Mouse (Mus musculus) limb, embryonic 13.5 days (tissue): Measurements from ENCODE around the gene Clip2. TPM values are rescaled to one million over a fixed set of nuclear protein-coding genes. Genes with fewer than 3 reads are reported as not detected.
"Not testable (repeated sequence)": the region's sequence is repeated elsewhere in the genome, so short reads cannot be mapped to it uniquely, and the experiment has no call there.

Experiments
- ATAC-seq: fragments of 200-750 bp; cut with Nextera tagmentation; 2 replicates; pipeline ENCODE4 v1.8.0; 2017; ENCODE audit warnings: low read depth, moderate number of reproducible peaks, moderate TSS enrichment; ENCODE audit not compliant: low FRiP score
- H3K27ac ChIP-seq: fragments of 300-500 bp; sonication (generic); 2 replicates; pipeline ENCODE4 v1.5.1; 2015; ENCODE audit warnings: inconsistent platforms, mild to moderate bottlenecking, moderate library complexity
- H3K27me3 ChIP-seq: fragments of 300-500 bp; sonication (generic); 2 replicates; pipeline ENCODE4 v1.6.1; 2015; ENCODE audit warnings: mild to moderate bottlenecking, inconsistent platforms
- H3K36me3 ChIP-seq: fragments of 300-500 bp; sonication (generic); 2 replicates; pipeline ENCODE4 v1.6.1; 2015; ENCODE audit warnings: inconsistent platforms, mild to moderate bottlenecking, moderate library complexity
- H3K4me1 ChIP-seq: fragments of 300-500 bp; sonication (generic); 2 replicates; pipeline ENCODE4 v1.6.1; 2015; ENCODE audit warnings: inconsistent platforms
- H3K4me2 ChIP-seq: fragments of 300-500 bp; sonication (generic); replicated peaks from 2 replicates; pipeline ENCODE4 v1.6.1; 2015; ENCODE audit warnings: inconsistent platforms, mild to moderate bottlenecking, moderate library complexity
- H3K4me3 ChIP-seq: fragments of 300-500 bp; sonication (generic); 2 replicates; pipeline ENCODE4 v1.5.1; 2015; ENCODE audit warnings: moderate library complexity, mild to moderate bottlenecking, inconsistent platforms
- H3K9ac ChIP-seq: fragments of 300-500 bp; sonication (generic); 2 replicates; pipeline ENCODE4 v1.6.1; 2015; ENCODE audit warnings: mild to moderate bottlenecking, inconsistent platforms
- H3K9me3 ChIP-seq: fragments of 300-500 bp; sonication (generic); 2 replicates; pipeline ENCODE4 v1.6.1; 2016; ENCODE audit warnings: inconsistent platforms
- WGBS: fragments of 180-500 bp; shearing (Covaris S2); methylation state at CpG from one replicate; pipeline ENCODE4 v1.1.7; 2015; 5-methylcytosine and 5-hydroxymethylcytosine counted together
- polyA plus RNA-seq: library from polyadenylated mRNA; unstranded; fragments of >200 nt; fragmentation: Nextera tagmentation; extraction: Ambion mirVana; gene quantifications from 2 replicates; pipeline ENCODE4 v1.2.1, GENCODE M21; 2015

Clip2 gene
- polyA plus RNA-seq, 1 experiment from 2014 or later, result 5.7 TPM

GRCm38 (mm10) chr5:134462731-134463130 is 89.5 kb downstream of the Clip2 start:
- Histone ChIP-seq H3K9ac (no peak overlapping the region), H3K27ac (no peak overlapping the region), H3K4me3 (no peak overlapping the region), H3K27me3 (no peaks in the 10 kb centered on the region), H3K4me1 (peaks cover 13% of the 10 kb centered on the region), H3K36me3 (no peaks in the 10 kb centered on the region), H3K9me3 (no peaks in the 10 kb centered on the region), H3K4me2 (no peak overlapping the region)
- no peak for ATAC-seq
- 80% methylated on average over 8 of the region's 8 CpGs for WGBS

GRCm38 (mm10) chr5:134462316-134462715 is 89.9 kb downstream of the Clip2 start:
- Histone ChIP-seq H3K4me3 (no peak overlapping the region), H3K4me1 (peaks cover 13% of the 10 kb centered on the region), H3K4me2 (no peak overlapping the region), H3K36me3 (no peaks in the 10 kb centered on the region), H3K9me3 (no peaks in the 10 kb centered on the region), H3K27ac (no peak overlapping the region), H3K27me3 (no peaks in the 10 kb centered on the region), H3K9ac (no peak overlapping the region)
- WGBS, result 93% methylated on average over 2 of the region's 2 CpGs
- ATAC-seq, result no peak

GRCm38 (mm10) chr5:134460546-134460945 is 91.7 kb downstream of the Clip2 start:
- 96% methylated on average over 4 of the region's 4 CpGs for WGBS
- Histone ChIP-seq H3K9ac (no peak overlapping the region), H3K4me2 (no peak overlapping the region), H3K9me3 (no peaks in the 10 kb centered on the region), H3K4me3 (no peak overlapping the region), H3K27ac (no peak overlapping the region), H3K27me3 (no peaks in the 10 kb centered on the region), H3K4me1 (no peaks in the 10 kb centered on the region), H3K36me3 (no peaks in the 10 kb centered on the region)
- ATAC-seq, result no peak

GRCm38 (mm10) chr5:134459096-134459495 is 93.1 kb downstream of the Clip2 start:
- Histone ChIP-seq H3K9ac (no peak overlapping the region), H3K4me2 (no peak overlapping the region), H3K4me1 (peaks cover 13% of the 10 kb centered on the region), H3K9me3 (no peaks in the 10 kb centered on the region), H3K4me3 (no peak overlapping the region), H3K27me3 (no peaks in the 10 kb centered on the region), H3K36me3 (no peaks in the 10 kb centered on the region), H3K27ac (no peak overlapping the region)
- ATAC-seq, result no peak
- WGBS, result 88% methylated on average over 7 of the region's 7 CpGs

GRCm38 (mm10) chr5:134458416-134458815 is 93.8 kb downstream of the Clip2 start:
- Histone ChIP-seq H3K4me2 (no peak overlapping the region), H3K9me3 (no peaks in the 10 kb centered on the region), H3K4me3 (no peak overlapping the region), H3K36me3 (peaks cover under 1% of the 10 kb centered on the region; the same call in 1 of the 2 replicates), H3K9ac (no peak overlapping the region), H3K27me3 (no peaks in the 10 kb centered on the region), H3K27ac (no peak overlapping the region), H3K4me1 (peaks cover 20% of the 10 kb centered on the region)
- ATAC-seq, result no peak
- WGBS, result 98% methylated on average over 3 of the region's 3 CpGs

- H3K4me3 ChIP-seq, result peak overlapping the region; percentile 79; the same call in 1 of the 2 replicates
- H3K9ac ChIP-seq, result no peak overlapping the region
- no peaks in the 10 kb centered on the region for H3K27me3 ChIP-seq
- ATAC-seq, result no peak
- no peak overlapping the region for H3K27ac ChIP-seq
- WGBS, result 89% methylated on average over 2 of the region's 2 CpGs
- H3K36me3 ChIP-seq, result peaks cover 11% of the 10 kb centered on the region
- peaks cover under 1% of the 10 kb centered on the region; the same call in 1 of the 2 replicates for H3K9me3 ChIP-seq
- peaks cover 23% of the 10 kb centered on the region for H3K4me1 ChIP-seq
- no peak overlapping the region for H3K4me2 ChIP-seq
Observed at GRCm38 (mm10) chr5:134457371-134457770, 94.9 kb downstream of the Clip2 start.

- 1% methylated on average over 43 of the region's 44 CpGs for WGBS
- peaks cover 9% of the 10 kb centered on the region for H3K9me3 ChIP-seq
- peak within 1 kb of the TSS; percentile 79 for H3K4me3 ChIP-seq
- H3K4me1 ChIP-seq, result peaks cover 23% of the 10 kb centered on the region
- H3K36me3 ChIP-seq, result peaks cover 19% of the 10 kb centered on the region
- peak within 1 kb of the TSS; percentile 88 for H3K9ac ChIP-seq
- no peaks in the 10 kb centered on the region for H3K27me3 ChIP-seq
- ATAC-seq, result peak; percentile 87
- H3K27ac ChIP-seq, result peak within 1 kb of the TSS; percentile 94
- peak within 1 kb of the TSS; percentile 95 for H3K4me2 ChIP-seq
Observed at GRCm38 (mm10) chr5:134456503-134456962, 95.7 kb downstream of the Clip2 start, which contains the start of gene Gtf2ird1. Gtf2ird1 (minus strand) TSS chr5:134456716.

- Histone ChIP-seq H3K36me3 (peaks cover 22% of the 10 kb centered on the region), H3K4me1 (peaks cover 23% of the 10 kb centered on the region), H3K27ac (peak overlapping the region; percentile 94), H3K9me3 (peaks cover 11% of the 10 kb centered on the region), H3K9ac (peak overlapping the region; percentile 88), H3K4me3 (peak overlapping the region; percentile 79), H3K4me2 (peak overlapping the region; percentile 95), H3K27me3 (no peaks in the 10 kb centered on the region)
- under 1% methylated on average over 14 of the region's 17 CpGs for WGBS
- ATAC-seq, result peak; percentile 65
Observed at GRCm38 (mm10) chr5:134455914-134456423, 96.3 kb downstream of the Clip2 start.

- Histone ChIP-seq H3K27me3 (no peaks in the 10 kb centered on the region), H3K36me3 (peaks cover 22% of the 10 kb centered on the region), H3K9ac (peak overlapping the region; percentile 88), H3K4me3 (peak overlapping the region; percentile 79), H3K27ac (peak overlapping the region; percentile 94), H3K4me1 (peaks cover 23% of the 10 kb centered on the region), H3K9me3 (peaks cover 11% of the 10 kb centered on the region), H3K4me2 (peak overlapping the region; percentile 95)
- ATAC-seq, result peak; percentile 34; the same call in 1 of the 2 replicates
- WGBS, result under 1% methylated on average over 21 of the region's 21 CpGs
Observed at GRCm38 (mm10) chr5:134455186-134455895, 96.9 kb downstream of the Clip2 start.

- Histone ChIP-seq H3K27me3 (no peaks in the 10 kb centered on the region), H3K36me3 (peaks cover 25% of the 10 kb centered on the region), H3K9ac (peak overlapping the region; percentile 88), H3K4me3 (peak overlapping the region; percentile 79), H3K4me2 (peak overlapping the region; percentile 95), H3K4me1 (peaks cover 23% of the 10 kb centered on the region), H3K27ac (peak overlapping the region; percentile 94), H3K9me3 (peaks cover 11% of the 10 kb centered on the region)
- ATAC-seq, result no peak
- 37% methylated on average over 9 of the region's 9 CpGs for WGBS
Observed at GRCm38 (mm10) chr5:134454421-134454820, 97.8 kb downstream of the Clip2 start.

GRCm38 (mm10) chr5:134453577-134453976 is 98.7 kb downstream of the Clip2 start:
- whole genome bisulfite sequencing, result 6% methylated on average over 1 of the region's 1 CpGs
- H3K4me2 ChIP-seq, result peak overlapping the region; percentile 95
- peaks cover 23% of the 10 kb centered on the region for H3K4me1 ChIP-seq
- H3K9ac ChIP-seq, result no peak overlapping the region
- H3K27me3 ChIP-seq, result no peaks in the 10 kb centered on the region
- peak overlapping the region; percentile 79; the same call in 1 of the 2 replicates for H3K4me3 ChIP-seq
- no peak for ATAC-seq
- peaks cover 11% of the 10 kb centered on the region for H3K9me3 ChIP-seq
- no peak overlapping the region for H3K27ac ChIP-seq
- peaks cover 25% of the 10 kb centered on the region for H3K36me3 ChIP-seq

- Histone ChIP-seq H3K4me1 (peaks cover 21% of the 10 kb centered on the region), H3K36me3 (peaks cover 54% of the 10 kb centered on the region)
- H3K4me3 ChIP-seq, H3K27me3 ChIP-seq, H3K4me2 ChIP-seq, H3K27ac ChIP-seq, H3K9me3 ChIP-seq, H3K9ac ChIP-seq, ATAC-seq: not testable (repeated sequence)
- WGBS, result 95% methylated on average over 4 of the region's 4 CpGs
Observed at GRCm38 (mm10) chr5:134446755-134447154, 105.5 kb downstream of the Clip2 start.
